Mouse (Mus musculus): ENCODE measurements around the gene Zfhx3.

DNA sequence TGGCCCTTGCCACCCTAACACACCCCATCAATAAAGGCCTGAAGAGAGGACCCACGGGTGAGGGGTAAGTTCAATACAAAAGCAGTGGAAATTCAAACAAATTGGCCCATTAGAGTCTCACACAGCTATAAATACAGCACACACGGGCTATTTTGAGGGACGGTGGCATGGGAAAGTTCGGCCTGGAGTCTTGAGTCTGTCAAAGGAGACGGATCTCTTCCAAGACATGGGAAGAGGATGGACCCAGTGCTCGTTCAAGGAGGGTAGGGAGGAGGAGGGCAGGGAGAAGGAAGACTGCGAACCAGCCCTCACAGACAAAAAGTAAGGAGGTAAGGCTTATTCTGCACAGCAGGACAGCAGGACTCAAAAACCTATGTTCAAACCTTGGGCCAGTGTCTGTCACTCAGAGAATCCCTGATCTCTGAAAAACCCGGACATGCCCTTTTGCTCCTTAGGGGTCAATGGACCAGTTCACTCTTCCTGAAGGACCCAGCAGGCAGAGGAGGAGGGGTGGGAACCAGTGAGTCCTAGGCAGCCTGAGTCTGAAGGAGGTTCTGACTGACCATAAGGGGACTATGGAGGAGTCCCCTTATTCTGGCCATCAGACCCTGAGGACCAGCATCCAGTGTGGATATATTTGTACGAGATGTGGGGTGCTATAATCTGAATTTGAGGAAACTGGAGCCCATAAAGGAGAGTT, 652.1 kb downstream of the Zfhx3 start:
- TF ChIP-seq POLR2A (IDR thresholded peaks at IDR 0.05; ENCODE audit: borderline replicate concordance, low read depth, low read length) (no peak), CTCF (IDR thresholded peaks at IDR 0.05; ENCODE audit: low read depth, low read length) (no peak)
